Mouse (Mus musculus) brain, embryonic 14.5 days (tissue): Measurements from ENCODE around the gene Mex3b.

Source experiments
- CTCF ChIP-seq: fragments of 200-500 bp; IDR thresholded peaks from 2 replicates; pipeline ENCODE4 v1.5.1; 2012; ENCODE audit warnings: inconsistent platforms, mild to moderate bottlenecking, moderate library complexity, borderline replicate concordance; ENCODE audit not compliant: insufficient read depth, insufficient read length; ENCODE audit errors: extremely low read depth
- POLR2A ChIP-seq: fragments of 200-500 bp; IDR thresholded peaks from 2 replicates; pipeline ENCODE4 v1.6.1; 2012; ENCODE audit warnings: mild to moderate bottlenecking, inconsistent platforms, borderline replicate concordance; ENCODE audit not compliant: poor library complexity, insufficient read depth, insufficient read length, severe bottlenecking; ENCODE audit errors: extremely low read depth

DNA sequence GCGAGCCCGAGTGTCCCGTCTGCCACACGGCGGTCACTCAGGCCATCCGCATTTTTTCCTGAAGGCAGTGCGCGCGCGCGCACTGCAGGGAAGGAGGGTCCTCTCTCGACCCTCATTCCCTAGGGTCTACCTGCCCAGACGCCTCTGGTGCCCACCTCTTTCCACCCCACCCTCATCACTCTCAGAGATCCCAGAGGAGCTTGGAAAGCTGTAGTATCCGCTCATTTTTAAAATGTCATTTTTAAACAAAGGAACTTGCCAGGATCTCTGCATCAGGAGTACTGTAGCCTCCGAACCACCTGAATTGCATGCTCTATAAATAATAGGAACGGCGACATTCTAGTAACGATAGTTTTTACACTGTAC lies 3.0 kb downstream of the Mex3b start:
- no peak for TF ChIP-seq CTCF
- TF ChIP-seq POLR2A, result no peak
